Mouse (Mus musculus): ENCODE data around the gene Pde4d.

The Pde4d gene

GRCm38 (mm10) chr13:108824638-108825310 is 375.0 kb downstream of the Pde4d start:
- no peak for DNase-seq (ENCODE audit: low read depth)

GRCm38 (mm10) chr13:108825501-108825900 is 375.8 kb downstream of the Pde4d start:
- DNase-seq (ENCODE audit: low read depth) = no peak

GRCm38 (mm10) chr13:108834197-108834596 is 384.4 kb downstream of the Pde4d start:
- no peak for DNase-seq (ENCODE audit: low read depth)

DNA sequence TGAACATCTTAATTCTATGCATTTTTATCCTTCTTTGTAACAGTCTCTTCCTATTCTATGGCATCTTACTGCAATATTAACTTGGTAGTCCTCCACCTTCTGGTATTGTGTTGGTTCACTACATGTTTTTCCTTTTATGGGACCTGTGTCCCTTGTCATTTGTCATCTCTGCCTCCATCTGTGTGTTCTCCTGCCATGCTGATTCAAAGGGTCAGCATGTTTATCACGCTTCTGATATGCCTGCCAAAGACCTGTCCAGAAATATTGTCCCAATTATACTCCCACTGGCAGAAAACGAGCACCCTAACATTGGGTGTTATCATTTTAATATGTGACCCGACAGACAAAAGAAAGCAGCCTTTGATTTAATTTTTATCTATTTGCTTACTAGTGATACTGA is 386.6 kb downstream of the Pde4d start:
- no peak for DNase-seq (ENCODE audit: low read depth)

DNA sequence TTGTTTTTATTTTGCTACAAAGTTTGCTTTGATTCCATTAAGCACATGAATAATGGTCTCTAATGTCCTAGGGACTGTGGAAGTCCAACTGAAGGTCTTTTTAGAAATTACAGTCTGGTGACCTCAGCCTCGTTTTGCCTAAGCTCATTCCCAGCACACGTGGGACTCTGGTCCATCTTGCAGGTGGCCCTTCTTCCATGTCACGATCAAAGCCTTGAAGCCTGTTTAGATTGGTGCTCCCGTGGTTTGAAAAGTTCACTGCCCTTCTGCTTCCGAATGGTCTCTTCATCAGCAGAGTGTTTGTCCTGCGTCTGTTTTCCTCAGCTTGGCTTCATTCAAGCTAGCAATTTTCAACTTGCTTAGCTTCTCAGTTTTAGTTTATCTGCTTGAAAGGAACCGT is 389.4 kb downstream of the Pde4d start:
- no peak for DNase-seq (ENCODE audit: low read depth)

DNA sequence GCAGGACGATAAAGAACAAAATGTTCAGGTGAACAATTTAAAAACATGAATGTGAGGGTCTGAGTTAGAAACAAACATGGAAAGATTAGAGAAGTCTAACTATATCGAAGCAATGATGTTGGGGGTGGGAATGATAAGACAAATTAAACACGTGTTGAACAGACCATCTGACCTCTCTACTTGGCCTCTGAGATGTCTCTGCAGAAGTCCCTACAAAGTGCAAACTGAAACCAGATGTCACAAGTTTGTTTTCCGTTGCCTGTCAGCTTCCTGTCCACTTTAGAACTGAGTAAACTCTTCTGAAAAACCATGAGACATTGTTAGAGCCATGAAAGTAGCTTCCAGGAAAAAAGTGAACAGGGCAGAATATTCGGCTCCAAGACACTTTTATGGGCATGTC is 404.3 kb downstream of the Pde4d start:
- DNase-seq (ENCODE audit: low read depth) = no peak

DNA sequence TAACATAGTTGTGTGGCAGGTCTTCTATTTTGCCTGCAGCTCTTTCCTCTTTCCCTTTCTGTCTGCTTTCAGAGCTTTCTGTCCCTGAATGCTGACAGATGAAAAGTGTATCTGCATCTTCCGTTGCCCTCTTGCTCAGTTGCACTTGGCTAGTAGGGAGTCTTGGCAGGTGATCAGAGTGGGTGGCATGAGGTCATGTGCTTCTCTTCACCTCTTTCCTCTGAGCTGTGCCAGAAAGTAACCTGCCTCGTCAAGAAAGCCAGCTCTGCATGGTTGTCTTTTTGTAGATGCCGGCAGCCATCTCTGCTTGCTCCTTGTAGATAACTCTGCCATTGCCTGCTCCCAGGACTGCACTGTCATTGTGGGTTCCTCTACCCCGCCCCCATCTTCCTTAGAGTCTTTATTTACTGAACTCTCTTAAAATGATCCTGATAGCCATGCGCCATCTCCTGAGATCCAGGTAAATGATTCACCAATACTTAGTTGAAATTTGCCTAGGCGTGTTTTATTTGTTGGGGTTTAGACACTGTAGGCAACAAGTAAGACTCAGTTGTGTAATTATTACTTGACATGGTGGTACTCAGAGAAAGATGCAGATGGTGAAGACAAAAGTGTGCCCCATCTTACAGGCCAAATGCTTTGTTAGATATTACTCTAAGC is 407.2 kb downstream of the Pde4d start:
- no peak for DNase-seq (ENCODE audit: low read depth)

GRCm38 (mm10) chr13:108859336-108859735 is 409.6 kb downstream of the Pde4d start:
- no peak for DNase-seq (ENCODE audit: low read depth)

DNA sequence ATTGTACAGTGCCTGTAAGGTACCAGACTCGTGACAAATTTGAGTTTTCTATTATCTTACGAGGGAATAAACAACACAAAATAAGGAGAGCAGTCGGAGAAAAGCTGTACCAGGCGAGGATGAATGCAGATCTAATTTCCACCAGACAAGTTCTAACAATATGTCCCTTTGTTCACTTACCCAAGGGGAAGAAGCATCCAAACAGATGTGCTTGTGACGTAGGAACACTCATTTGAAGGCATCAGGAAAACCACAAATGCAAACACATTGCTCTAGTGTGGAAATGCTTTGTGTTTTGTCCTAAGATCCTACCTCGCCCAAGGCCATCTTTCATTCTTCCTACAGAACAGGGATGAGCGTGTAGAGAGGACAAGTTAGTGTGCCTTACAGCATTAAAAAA is 411.0 kb downstream of the Pde4d start:
- no peak for DNase-seq (ENCODE audit: low read depth)

DNA sequence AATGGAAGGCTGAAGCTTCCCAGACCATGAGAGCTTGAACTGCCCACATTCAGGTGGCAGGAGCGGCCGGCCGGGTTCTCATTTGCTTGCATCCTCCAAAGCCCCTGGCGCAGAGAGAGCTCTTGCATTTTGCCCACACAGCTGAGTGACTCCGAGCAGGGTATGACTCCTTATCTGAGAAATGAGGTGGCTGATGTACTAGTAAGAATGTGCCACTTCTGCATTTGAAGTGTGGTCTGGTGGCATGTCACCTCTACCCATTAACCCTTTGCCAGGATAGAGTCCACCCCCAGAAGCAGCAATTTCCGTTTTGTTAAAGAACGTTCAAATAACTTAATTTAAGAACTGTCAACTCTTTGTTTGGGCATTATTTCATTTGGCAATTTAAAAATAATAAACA is 412.0 kb downstream of the Pde4d start:
- DNase-seq (ENCODE audit: low read depth) = no peak

DNA sequence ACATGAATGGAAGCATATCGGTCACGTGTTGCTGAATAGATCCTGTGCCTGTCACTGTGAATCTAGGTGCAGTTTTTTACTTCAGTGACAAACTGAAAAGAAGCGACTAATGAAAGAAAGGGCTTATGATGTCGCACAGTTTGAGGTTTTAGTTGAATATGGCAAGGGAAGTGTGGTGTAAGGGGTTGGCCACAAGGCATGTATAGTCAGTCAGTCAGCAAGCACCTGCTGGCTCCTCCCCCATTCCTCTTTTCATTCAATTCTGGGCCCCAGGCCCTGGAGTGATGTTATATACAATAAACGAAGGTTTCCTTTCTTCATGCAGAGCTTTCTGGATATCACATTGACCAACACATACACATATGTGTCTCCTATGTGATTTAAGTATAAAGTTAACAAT is 412.4 kb downstream of the Pde4d start:
- no peak for DNase-seq (ENCODE audit: low read depth)

DNA sequence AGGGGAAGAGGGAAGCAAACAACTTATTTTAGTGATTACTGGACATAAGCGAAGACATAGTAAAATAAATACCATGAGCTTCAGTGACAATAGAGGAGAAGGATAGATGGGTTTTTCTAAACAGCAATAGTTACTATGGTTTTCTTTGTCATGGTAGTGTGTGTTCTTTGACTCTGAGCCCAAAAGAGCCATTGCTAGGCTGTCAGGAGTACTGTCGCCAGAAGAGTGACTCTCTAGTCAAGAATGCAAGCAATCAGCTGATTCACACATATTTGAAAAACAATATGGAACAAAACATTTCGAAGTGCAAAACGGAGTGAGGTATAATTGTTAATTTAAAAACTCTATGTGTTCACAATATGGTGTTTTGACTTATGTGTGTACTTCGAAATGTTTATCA is 450.4 kb downstream of the Pde4d start:
- no peak for DNase-seq (ENCODE audit: low read depth)

- DNase-seq (ENCODE audit: low read depth) = peak; percentile 19
Observed at GRCm38 (mm10) chr13:108905121-108905520, 455.4 kb downstream of the Pde4d start.

DNA sequence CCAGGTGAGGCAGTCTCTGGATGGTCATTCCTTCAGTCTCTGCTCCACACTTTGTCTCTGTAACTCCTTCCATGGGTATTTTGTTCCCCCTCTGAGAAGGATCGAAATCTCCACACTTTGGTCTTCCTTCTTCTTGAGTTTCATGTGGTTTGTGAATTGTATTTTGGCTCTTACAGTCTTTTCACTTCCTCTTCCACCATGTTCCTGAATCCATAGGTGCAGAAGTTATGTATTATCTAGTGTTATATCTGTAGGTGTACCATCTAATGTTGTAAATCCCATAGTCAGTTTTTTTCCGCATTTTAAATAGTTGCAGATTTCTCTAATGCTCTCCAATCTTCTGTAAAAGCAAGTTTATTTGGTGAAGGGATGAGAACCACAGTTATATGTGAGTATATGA is 459.4 kb downstream of the Pde4d start:
- no peak for DNase-seq (ENCODE audit: low read depth)

DNA sequence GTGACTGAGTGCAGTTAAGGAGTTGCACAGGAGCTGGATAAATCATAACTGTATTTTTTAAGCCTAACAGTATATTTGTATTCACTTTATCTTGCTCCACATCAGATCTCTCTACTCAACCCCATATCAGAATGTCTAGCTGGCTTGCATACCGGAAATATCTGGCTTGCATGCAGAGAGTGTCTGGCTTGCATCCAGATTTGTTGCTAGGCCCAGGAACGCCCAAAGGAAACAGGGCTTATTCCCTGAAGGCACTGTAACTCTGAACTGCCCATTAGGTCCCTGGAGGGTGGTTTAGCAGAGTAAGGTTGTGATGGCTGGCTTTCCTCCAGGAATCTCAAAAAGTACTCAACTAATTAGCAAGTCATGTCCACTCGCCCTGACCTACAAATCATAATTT is 464.9 kb downstream of the Pde4d start:
- DNase-seq (ENCODE audit: low read depth) = peak; percentile 41

DNA sequence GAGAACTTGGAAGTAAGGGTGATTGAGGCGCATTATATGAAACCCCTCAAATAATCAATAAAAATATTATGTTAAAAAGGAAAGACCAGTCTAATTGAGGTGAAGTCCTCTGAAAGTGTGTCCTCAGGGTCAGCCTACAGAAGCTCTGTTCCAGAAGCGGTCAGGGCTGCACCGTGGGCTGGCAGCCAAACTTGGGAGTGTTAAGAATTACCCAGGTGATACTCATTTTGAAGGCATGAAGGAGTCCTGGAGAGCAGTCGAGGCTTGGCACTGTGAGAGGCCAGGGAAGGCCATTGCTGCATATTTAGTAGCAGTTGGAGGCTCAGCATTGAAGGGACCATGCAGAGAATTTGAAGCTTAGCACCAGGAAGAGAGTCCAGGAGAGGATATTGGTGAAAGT is 471.4 kb downstream of the Pde4d start:
- DNase-seq (ENCODE audit: low read depth) = no peak

DNA sequence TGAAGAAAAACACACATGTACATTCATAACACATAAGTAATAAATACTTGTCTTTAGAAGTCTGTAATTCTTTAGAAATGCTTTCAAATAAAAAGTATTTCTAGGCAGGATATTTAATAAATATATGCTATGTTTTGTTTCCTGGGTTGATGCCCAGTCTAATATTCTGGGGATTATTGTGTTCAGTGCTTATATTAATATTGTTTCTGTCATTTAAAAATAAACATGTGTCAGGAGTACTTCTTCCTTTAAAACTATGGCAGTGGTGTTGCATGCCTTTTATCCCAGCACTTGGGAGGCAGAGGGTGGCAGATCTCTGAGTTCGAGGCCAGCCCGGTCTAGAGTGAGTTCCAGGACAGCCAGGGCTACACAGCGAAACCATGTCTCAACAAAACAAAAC is 485.1 kb downstream of the Pde4d start:
- no peak for DNase-seq (ENCODE audit: low read depth)

GRCm38 (mm10) chr13:108937272-108937671 is 487.5 kb downstream of the Pde4d start:
- no peak for DNase-seq (ENCODE audit: low read depth)

DNA sequence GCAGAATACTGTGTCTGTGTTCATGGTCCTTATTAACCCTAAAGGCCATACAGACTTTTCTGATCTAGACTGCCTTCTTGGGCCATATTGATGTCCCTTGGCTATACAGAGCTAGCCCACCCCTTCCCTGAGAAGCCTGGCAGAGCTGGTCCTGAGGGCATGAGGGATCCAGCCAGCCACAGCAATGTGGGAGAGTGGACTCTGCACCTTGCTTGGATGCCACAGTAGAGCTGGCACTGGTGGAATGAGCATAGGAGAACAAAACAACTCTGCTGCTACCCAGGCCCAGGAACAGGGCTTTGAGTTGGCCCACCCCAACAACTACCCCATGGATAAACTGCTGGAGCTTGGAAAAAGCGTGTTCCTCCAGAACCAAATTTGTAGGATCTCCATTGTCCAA is 503.2 kb downstream of the Pde4d start:
- no peak for DNase-seq (ENCODE audit: low read depth)

DNA sequence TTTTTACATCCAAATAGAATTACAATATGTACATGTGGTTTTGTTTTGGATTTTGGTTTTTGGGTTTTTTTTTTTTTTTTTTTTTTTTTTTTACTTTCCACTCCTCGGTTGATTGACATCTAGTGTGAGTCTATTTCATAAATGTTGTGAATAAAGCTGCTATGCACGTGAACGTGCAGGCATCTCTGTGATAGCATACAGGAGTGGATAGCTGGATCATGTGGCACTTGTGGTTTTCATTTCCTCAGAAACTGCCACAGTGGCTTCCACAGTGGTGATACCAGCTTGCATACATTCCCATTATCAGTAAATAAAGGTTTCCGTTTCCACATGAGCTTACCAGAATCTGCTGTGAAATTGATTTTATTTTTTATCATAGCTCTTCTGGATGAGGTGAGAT is 506.3 kb downstream of the Pde4d start:
- no peak for DNase-seq (ENCODE audit: low read depth)

DNA sequence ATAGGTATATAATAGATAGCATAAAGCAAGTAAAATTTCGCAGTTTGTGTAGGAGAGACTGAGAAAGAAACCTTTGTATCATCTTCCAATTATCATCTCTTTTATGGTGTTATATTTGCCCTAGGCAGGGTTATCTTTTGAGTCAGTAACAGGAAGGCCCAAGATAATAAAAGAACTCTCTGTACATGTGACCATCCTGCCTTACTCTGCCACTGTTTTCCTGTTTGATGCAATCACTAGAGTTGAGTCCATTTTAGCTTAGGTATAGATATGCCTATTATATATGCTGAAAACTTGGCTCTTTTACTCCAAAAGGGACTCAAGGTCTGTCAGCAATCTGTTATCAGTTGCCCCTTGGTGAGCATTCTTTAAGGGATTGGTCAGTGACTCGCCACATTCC is 514.3 kb downstream of the Pde4d start:
- DNase-seq (ENCODE audit: low read depth) = no peak

- no peak for DNase-seq (ENCODE audit: low read depth)
Observed at GRCm38 (mm10) chr13:108981144-108981543, 531.4 kb downstream of the Pde4d start.

- DNase-seq (ENCODE audit: low read depth) = no peak
Observed at GRCm38 (mm10) chr13:108998739-108999138, 549.0 kb downstream of the Pde4d start.

DNA sequence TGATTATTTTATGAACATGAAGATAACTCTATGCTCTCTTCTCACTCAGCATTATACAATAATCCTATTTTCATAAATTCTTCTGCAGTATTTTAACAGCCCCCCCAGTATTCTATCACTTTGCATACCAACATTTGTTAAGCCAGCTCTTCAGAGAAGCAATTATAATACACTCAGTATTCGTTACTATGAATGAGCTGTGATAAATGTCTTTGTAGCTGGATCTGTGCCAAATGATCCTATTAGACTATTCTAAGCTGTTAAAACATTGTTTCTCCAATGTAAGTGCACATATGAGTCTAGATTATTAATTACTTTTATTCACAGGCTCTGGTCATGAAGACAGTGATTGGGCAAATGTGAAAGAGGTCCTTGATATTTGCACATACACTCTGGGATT is 575.0 kb downstream of the Pde4d start:
- no peak for DNase-seq (ENCODE audit: low read depth)

Data from NIH3T3 (cell line).